In genomic region chrX:112311531-112311887, GRCm38 (mm10) we compare ENCODE assay signal across 8 mouse cellular contexts. TPM values are rescaled to one million over a fixed set of nuclear protein-coding genes. Genes with fewer than 3 reads are reported as not detected.
DNase-seq lines count a peak whose midpoint lies in the region; ATAC-seq and TF ChIP-seq lines count a peak whose summit lies in the region.

No protein-coding gene starts in this region.

- H3K4me3 ChIP-seq in lung, embryonic 14.5 days (ENCODE audit: low read depth, low read length) = peak overlapping the region; percentile 52
- peak overlapping the region; percentile 65 for H3K4me3 ChIP-seq in embryonic facial prominence, embryonic 10.5 days
- H3K4me3 ChIP-seq in hindbrain, embryonic 13.5 days = peak overlapping the region; percentile 54
- peak overlapping the region; percentile 71 for H3K4me3 ChIP-seq in macrophage (ENCODE audit: inconsistent target)

- DNase-seq in lung, embryonic 14.5 days = peak; percentile 27
- DNase-seq in lung, postnatal 10 days = no peak
- DNase-seq in embryonic facial prominence, embryonic 10.5 days (ENCODE audit: low spot score) = no peak
- DNase-seq in natural killer cell, adult 2 months (ENCODE audit: low spot score in 2 of 2) = no peak
- DNase-seq in gastrocnemius, postnatal 14 days = no peak
- no peak for DNase-seq in layer of hippocampus, postnatal 10 days (ENCODE audit: low spot score in 2 of 2)

- no peak for TF ChIP-seq CTCF in lung, embryonic 14.5 days (IDR thresholded peaks at IDR 0.05; ENCODE audit: low read depth)

- H3K27ac ChIP-seq in lung, embryonic 14.5 days (ENCODE audit: low read depth) = peak overlapping the region; percentile 46; the same call in 1 of the 2 replicates
- peak overlapping the region; percentile 88 for H3K27ac ChIP-seq in embryonic facial prominence, embryonic 10.5 days (replicated peaks)
- H3K27ac ChIP-seq in hindbrain, embryonic 13.5 days = no peak overlapping the region
- peak overlapping the region; percentile 54 for H3K27ac ChIP-seq in macrophage

- peak; percentile 75 for ATAC-seq in lung, embryonic 14.5 days (ENCODE audit: insufficient read depth)
- ATAC-seq in hindbrain, embryonic 13.5 days (ENCODE audit: low FRiP score) = peak; percentile 82

- peak overlapping the region; percentile 69 for H3K9ac ChIP-seq in lung, embryonic 14.5 days
- peak overlapping the region; percentile 61; the same call in 1 of the 2 replicates for H3K9ac ChIP-seq in hindbrain, embryonic 13.5 days

- intact Hi-C loops in gastrocnemius, postnatal 14 days (cut with DNase I; ENCODE audit: low total_unique reads) = no loop called here

- H3K4me2 ChIP-seq in lung, embryonic 14.5 days = peak overlapping the region; percentile 59
- H3K4me2 ChIP-seq in hindbrain, embryonic 13.5 days = peak overlapping the region; percentile 50

- no peaks in the 10 kb centered on the region for H3K27me3 ChIP-seq in lung, embryonic 14.5 days (ENCODE audit: insufficient read depth, low read length)
- no peaks in the 10 kb centered on the region for H3K27me3 ChIP-seq in embryonic facial prominence, embryonic 10.5 days (replicated peaks; ENCODE audit: low read depth, poor library complexity, severe bottlenecking)
- no peaks in the 10 kb centered on the region for H3K27me3 ChIP-seq in hindbrain, embryonic 13.5 days

- no peaks in the 10 kb centered on the region for H3K4me1 ChIP-seq in lung, embryonic 14.5 days (ENCODE audit: insufficient read depth)
- no peaks in the 10 kb centered on the region for H3K4me1 ChIP-seq in embryonic facial prominence, embryonic 10.5 days
- no peaks in the 10 kb centered on the region for H3K4me1 ChIP-seq in hindbrain, embryonic 13.5 days (replicated peaks)

- peaks cover 20% of the 10 kb centered on the region; the same call in 1 of the 2 replicates for H3K79me2 ChIP-seq in macrophage (ENCODE audit: inconsistent target)

- no peaks in the 10 kb centered on the region for H3K9me3 ChIP-seq in lung, embryonic 14.5 days (ENCODE audit: low read depth, low read length)
- H3K9me3 ChIP-seq in embryonic facial prominence, embryonic 10.5 days = no peaks in the 10 kb centered on the region
- H3K9me3 ChIP-seq in hindbrain, embryonic 13.5 days = no peaks in the 10 kb centered on the region

- H3K36me3 ChIP-seq in lung, embryonic 14.5 days (ENCODE audit: insufficient read depth) = no peaks in the 10 kb centered on the region
- H3K36me3 ChIP-seq in embryonic facial prominence, embryonic 10.5 days (replicated peaks) = no peaks in the 10 kb centered on the region
- no peaks in the 10 kb centered on the region for H3K36me3 ChIP-seq in hindbrain, embryonic 13.5 days
- H3K36me3 ChIP-seq in macrophage (ENCODE audit: inconsistent target) = no peaks in the 10 kb centered on the region

- 14% methylated on average over 12 of the region's 12 CpGs for WGBS in lung, embryonic 14.5 days
- 10% methylated on average over 12 of the region's 12 CpGs for WGBS in embryonic facial prominence, embryonic 10.5 days
- WGBS in hindbrain, embryonic 13.5 days = 10% methylated on average over 12 of the region's 12 CpGs
- 13% methylated on average over 12 of the region's 12 CpGs for WGBS in macrophage (ENCODE audit: missing documents)

RNA-seq across cellular contexts. Expression of gene Apool, which starts 0.4 kb away (rescaled TPM):
- polyA plus RNA-seq in lung, embryonic 14.5 days (2014; fragmentation: Nextera tagmentation; extraction: Ambion mirVana) = 50.3 and 54.1 TPM in 2 replicates
- 70.8 and 74.1 TPM in 2 replicates for polyA plus RNA-seq in embryonic facial prominence, embryonic 10.5 days (2016; fragmentation: Nextera tagmentation; extraction: Ambion mirVana)
- 24.8 and 27.8 TPM in 2 replicates for polyA plus RNA-seq in hindbrain, embryonic 13.5 days (2015; fragmentation: Nextera tagmentation; extraction: Ambion mirVana)
- 10 to 100 TPM in 20 of 26 experiments, 1 to 10 TPM in 6; 1.6 to 28.6 (median 16.4) TPM for total RNA-seq in macrophage (2018; cell fraction: chromatin; rRNA removed)
- total RNA-seq in macrophage (2018; cell fraction: cytosol; rRNA removed) = 10 to 100 TPM; 15.8 to 42.2 (median 29.5) TPM
- 10 to 100 TPM in 22 of 26 experiments, 1 to 10 TPM in 4; 3.9 to 35.4 (median 16.7) TPM for total RNA-seq in macrophage (2018; cell fraction: nucleus; rRNA removed)
- polyA plus RNA-seq in macrophage (2018) = 15.9 to 26.2 TPM (median 18.3 TPM) in 3 replicates
- 10 to 100 TPM; 48.3 to 53.6 TPM for total RNA-seq in gastrocnemius, postnatal 14 days (2021)
- 1 to 10 TPM; 5.4 to 6.8 TPM for total RNA-seq in layer of hippocampus, postnatal 10 days (2021)
